Mouse (Mus musculus) forelimb bud, embryonic 11.5 days (tissue): ENCODE data around the gene Sdhb.

ENCODE experiments used
- DNase-seq: peaks from one replicate; pipeline ENCODE4 v3.0.0-alpha.2; 2012; ENCODE audit warnings: low read depth, low spot score

Sdhb gene

DNA sequence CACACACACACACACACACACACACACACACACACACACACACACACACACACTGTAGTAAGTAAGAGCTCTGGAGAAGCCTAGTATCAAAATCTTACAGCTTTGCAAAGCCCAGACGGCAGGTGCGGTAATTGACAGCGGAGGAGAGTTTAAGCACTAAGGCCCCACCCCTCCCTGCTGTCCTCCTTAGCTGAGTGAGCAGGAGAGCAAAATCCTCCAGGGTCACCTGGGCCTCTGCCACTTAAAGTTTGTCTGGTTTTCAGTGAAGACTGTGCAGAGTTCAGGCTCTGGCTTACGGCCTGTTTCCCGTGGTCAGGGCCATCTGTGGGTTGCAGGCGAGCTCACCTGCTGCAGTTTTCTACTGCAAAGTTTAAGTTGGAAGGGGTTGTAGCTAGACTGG, 12.5 kb upstream of the Sdhb start:
- DNase-seq = no peak

DNA sequence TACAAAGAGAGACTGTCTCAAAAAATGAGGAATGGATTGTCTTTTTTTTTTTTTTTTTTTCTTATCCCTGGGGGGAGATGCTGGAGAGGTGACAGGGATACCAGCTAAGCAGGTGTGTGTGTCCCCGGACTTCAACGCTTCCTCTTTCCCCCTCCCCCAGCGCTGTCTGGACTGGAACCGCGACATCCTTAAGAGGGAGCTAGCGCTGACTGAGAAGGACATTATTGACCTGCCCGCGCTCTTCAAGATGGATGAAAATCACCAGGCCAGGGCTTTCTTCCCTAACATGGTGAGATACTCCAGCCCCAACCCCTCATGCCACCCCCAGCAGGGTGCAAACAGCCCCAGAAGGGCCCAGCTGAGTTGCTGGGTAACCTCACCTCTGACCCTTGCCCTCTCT, 12.0 kb upstream of the Sdhb start:
- DNase-seq = no peak

DNA sequence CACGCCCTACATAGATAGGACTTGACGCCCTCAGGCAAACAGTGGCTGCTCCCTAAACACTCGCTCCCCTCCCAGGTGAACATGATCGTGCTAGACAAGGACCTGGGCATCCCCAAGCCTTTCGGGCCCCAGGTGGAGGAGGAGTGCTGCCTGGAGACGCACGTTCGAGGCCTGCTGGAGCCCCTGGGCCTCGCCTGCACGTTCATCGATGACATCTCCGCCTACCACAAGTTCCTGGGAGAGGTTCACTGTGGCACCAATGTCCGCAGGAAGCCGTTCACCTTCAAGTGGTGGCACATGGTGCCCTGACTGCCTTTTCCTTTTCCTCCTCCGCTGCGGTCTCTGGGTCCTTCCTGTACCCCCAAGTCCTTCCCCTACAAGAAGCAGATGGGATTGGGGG, 11.4 kb upstream of the Sdhb start:
- no peak for DNase-seq

DNA sequence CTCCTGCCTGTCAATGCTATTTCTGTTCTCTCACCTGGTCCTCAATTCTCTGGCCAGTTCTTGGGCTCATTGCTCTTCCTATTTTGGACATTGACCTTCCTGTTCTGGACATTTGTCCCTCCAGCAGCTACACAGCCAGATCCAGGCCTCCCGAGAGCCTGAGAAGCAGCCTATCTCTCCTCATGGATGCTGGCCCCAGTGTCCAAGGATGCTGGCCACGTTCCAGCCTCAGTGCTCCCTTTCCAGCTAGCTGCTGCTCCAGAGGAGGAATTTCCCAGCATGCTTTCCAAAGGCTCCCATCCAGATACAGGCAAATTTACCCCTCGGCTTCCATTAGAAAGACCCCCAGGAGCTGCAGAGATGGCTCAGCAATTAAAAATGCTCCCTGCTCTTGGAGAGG, 10.4 kb upstream of the Sdhb start:
- DNase-seq = no peak

DNA sequence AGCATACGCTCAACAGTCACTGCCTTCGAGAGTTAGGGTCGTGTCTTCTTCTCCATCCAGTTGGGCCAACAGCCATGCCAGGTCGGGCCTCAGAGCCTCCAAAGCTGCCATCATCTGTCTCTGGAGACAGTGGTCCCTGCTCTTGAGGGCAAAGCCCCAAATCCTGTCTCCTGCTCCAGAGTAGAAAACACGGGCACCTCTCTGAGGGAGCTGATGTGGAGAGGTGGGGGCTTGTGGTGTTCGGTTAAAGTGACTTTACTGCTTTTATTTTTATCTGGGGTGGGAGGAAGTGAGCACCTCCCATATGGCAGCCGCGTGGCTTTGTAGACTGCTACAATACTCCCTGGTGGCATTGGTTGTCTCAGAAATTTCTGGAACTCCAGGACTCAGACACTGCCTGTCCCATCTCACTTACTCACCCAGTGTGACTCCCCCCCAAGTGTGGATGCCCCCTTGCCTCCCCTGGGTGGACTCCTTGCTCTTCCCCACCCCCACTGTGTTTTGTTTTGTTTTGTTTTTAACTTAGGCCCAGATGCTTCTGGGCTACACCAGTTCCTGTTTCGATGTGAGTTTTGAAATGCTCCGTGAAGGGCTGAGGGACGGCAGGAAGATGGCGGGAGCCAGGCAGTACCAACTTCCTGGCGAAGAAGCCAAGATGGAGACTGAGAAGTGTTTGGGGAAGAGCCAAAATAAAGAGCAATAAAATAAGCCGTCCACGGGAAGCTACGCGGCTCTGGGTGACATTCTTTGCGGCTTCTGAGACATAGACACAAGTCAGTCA, 9.0 kb upstream of the Sdhb start:
- no peak for DNase-seq

DNA sequence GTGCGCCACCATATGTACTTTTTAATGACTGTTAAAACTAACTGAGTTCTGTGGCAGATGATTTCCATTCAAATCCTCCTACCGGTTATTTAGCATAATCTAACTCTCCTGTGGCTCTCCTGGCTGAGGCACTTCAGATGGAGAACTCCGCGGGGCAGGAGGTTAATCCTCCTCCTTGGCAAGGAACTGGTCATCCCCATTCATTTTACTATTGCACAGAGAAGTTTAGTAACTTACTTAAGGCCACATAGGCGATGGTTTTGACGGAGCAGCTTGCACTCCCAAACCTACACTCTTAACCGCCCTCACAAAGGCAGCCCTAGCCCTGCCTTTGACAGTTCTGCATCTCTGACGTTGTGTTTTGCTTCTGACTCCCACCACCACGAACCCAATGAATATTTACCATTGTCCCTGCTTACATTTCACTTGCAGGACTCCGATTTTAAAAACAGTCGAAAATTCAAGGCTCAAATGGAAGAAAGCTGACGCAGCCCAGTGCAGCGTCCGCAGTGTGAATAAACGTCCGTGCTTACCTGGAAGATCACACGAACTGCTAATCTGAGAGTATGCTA, 3.8 kb upstream of the Sdhb start:
- DNase-seq = peak; percentile 12

DNA sequence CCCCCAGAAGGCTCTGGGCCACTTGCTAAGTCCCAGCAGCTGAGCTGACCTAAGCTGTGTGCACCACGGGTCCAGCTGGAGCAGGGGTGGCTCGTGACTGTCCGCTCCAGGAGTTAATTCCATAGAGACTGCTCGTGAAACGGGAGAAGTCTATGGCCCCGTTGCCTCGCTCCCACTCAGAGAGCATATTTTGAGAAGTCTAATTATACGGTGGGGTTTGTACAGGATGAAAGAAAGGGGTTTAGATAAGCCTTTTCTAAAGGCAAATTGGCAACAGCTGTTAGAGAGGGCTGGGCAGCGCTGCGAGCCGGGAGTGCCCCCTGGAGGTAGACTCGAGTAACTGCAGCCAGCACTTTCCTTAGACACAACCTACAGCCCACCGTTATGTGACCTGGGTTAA, 3.3 kb upstream of the Sdhb start:
- peak; percentile 82 for DNase-seq

DNA sequence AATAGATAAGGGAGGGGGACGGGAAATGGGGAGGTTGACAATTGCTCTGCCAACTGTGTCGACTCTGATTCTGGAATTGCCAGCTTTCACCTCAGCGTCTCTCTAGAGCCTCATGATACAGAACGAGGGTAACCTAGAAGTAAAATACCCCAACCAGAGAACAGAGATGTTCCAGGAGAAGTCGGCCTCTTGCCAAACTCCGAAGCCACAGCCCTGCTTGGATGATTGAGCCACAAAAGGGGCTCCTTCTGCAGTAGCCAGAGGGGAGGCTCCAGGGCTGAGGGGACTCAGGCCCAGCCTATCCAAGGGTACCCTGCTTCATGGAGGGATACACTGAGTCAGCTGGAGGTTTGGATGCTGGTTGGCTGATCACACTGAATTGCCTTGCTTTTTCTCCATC, 2.7 kb upstream of the Sdhb start:
- no peak for DNase-seq

DNA sequence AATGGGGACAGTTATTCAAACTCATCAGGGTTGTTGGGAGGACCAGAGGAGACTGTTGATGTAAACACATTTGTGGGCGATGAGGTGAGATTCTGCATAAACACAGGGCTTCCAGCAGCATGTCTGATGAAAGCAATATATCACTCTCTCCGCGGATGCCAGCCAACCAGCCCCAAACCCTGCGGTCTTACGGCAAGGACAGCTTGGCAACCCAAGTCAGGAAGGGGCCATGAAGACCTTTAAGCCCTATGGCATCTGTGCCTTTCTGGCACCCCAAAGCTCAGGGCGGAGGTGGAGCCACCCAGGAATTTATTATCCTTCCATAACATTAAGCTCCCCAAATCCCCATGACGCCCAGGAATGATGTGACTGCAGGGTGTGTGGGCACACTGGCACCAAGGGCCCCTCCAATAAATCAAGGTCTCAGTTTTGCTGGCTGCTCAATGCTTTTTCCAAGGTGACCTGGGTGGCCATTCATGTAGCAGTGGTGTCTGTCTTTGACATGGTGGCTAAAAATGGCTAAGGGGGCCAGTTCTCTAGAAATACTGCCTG, 1.8 kb upstream of the Sdhb start:
- no peak for DNase-seq

DNA sequence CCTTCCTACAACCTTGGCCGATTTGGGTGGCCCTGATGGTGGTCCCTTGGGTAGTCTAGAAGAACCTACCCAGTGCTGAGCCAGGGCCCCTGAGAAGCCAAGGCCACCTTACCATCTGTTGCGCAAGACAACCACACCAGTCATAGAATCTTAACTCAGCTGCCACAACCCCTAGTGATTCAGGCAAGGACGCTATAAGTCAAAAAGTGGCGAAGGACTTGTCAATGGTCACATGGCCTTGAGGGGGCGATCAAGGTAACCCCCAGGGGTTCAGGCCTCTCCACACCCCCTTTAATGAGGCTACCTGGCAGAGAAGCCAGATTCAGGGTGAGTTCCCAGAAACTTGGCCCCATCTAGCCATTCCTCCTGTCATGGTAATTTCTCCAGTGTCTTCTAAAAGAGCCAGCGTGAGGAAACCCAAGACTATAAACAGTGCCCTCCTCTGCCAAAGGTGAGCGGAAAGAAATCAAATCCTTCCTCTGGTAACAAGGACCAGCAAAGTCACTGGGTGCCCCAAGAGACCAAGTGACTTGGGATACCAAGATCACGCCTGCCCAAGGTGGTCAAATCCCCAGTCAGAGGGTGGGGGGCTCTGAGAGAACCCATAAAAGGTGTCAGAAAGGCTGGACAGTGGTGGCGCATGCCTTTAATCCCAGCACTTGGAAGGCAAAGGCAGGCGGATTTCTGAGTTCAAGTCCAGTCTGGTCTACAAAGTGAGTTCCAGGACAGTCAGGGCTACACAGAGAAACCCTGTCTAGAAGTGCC, 1.1 kb upstream of the Sdhb start:
- no peak for DNase-seq

DNA sequence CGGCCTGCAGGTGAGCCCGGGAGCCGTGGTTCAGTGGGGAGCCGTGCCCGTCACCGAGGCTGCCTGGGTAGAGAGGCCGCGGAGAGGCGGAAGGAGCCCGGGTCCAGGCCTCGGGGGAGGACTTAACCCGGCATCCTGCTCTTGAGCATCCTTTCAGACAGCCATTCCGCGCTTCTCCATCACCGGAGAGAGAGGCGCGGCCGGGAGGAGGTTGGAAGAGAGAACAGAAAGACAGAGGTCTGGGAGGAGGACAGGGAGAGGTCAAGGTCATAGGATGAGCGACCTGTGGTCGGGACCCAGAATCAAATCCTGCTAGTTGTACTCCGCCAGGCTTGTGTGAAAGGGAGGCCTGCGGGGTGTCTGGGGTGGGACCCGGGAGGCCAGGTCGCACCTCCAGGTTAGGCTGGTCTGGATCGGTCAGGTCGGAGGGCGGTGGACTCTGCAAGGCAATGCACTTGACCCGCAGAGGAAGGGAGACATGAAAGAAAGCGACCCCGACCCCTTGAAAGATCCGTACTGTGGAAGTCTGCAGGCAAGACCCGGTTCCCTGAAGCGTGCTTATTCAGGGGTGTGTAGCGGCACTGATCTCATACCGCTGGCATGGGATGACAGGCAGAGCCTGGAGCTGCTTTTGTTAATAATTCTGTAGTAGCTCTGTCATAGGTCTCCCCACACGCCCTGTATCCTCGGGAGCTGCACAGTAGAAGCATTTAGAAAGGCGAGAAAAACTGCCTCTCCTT, 634 bp downstream of the Sdhb start:
- DNase-seq = no peak

DNA sequence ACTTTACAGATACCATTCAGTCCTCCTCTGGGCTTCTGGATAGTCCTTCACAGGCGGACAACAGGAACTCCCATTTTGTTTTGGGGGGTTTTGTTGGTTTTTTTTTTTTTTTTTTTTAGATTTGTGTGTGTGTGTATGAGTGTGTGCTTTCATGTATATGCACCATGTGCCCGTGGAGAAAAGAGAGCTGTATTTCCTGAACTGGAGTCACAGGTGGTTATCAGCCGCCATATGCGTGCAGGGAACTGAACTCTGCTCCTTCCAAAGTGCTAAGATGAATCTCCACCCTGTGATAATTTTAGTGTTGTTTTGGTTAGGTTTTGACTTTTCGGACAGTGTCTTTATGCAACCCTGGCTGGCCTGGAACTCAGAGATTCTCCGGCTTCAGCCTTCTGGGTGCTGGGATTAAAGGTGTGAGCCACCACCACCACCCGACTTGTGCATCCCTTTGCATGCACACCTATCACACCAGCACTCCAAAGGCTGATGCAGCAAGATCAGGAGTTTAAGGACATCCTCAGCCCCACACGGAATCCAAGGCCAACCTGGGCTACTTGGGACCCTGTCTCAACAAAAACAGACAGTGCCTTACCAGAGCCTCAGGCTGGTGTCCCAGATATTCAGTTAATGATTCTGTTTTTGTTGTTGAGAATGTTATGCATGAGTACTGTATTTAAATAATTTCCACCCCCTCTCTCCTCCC, 1.4 kb downstream of the Sdhb start:
- DNase-seq = no peak

DNA sequence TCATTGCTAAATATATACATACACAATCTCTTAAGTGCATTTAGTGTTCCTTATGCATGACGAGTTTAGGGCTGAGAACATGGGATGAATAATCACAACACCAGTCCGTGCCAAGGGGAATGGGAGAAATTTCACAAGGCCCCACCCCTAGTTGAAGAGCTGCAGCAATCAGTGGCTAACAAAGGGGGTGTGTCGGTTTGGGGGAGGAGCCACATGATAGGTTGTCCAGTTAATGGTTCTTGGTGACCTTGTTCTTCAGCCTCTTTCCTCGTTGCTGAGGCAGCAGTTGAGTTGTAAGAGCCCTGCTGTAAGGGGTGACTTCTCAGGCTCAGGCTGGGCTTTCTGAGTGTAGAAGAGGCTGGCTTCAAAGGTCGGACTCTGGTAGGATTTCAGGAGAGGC, 1.9 kb downstream of the Sdhb start:
- DNase-seq = no peak

DNA sequence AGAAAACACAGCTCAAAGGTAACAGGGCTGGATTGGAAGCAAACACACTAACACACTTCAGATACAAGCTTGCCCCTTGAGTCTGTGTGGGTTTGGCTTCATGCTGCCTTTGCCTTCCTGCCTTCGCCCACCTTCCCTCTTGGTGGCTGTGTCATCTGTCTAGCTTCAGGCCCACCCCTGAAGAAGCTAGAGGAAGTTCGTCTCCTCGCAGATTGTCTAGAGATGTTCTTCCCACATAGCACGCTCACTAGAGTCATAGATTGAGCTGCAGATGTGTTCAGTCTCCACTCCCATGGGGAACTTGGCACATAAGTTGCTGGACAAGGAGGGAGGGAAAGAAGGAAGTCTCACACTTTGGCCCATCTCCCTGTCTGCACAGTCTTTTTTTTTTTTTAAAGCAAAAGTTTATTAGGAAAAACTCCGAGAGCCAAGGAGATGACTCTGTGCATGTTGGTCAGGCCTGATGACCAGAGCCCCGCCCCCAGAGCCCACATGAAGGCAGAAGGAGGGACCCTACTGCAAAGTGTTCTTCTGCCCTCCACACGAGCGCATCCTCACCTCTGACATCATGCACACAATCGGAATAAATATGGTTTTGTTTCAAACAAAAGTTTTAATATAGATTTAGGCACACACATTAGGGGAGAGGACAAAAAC, 3.1 kb downstream of the Sdhb start:
- no peak for DNase-seq

DNA sequence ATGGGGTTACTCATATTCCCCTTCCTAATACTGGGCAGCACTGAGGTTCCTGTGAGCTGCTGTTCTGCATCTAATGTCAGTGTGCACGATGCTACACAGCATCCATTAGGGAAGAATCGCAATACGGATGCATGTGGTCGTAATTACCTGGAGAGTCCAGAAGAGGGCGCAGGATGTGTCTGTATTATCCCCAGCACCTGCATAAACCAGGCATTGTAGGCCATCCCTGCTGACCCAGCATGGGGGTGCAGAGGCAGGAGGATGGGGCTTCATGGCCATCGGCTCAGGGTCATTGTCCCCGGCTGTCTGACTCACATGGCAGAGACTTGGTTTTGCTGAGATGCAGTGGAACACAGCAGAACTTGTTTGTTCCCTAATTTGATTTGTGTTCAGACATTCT, 3.6 kb downstream of the Sdhb start:
- peak; percentile 80 for DNase-seq

DNA sequence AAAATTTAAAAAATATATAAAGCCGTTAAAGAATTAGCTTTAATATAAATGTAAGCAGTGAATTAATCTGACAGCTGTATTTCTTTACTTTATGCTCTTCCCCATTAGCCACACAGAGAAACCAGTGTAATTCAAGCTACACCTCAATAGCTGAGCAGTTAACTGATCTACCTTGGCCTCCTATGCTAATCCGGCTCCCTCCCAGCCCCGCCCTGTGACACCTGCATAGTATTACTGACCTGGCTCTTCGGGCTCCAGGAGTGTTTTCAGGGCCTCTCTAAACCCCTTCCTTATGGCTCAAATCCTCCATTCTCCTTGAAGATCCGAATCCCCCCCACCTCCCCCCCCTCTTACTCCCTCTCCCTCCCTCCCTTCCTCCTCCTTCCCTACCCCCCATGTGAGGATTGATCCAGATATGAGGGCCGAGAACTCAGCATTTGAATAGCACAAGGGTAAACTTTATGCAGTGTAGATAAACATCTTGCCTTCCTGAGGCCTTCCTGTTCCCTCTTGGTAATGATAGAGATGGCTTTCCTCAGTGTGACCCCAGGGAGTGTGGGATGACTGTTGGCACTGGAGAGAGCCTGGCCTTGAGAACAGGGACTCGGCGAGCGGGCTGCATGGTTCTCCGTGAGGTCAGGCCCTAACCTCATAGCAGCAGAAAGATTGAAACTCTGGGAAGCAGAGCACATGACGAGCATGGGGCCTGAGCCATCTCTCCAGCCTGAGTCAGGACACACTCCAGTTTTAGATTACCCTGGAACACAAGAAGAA, 6.6 kb downstream of the Sdhb start:
- no peak for DNase-seq

DNA sequence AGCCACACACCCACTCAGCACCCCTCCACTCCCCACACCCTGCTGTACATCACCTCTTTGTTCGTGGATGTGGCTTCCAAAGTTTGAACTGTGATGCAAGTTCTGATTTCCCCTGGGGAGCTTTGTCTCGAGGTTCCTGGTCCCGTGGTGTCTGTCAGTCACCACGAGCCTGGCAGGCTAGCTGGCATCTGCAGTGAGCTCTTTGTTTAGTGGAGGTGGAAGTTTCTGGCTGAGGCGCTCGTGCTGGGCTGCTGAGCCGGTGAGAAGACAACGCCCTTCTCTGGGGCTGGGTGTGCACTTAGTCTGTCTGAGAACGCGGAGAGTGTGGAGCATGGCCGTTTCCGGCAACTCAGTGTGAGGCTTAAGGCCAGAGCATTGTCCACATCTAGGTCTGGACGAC, 10.7 kb downstream of the Sdhb start:
- no peak for DNase-seq

DNA sequence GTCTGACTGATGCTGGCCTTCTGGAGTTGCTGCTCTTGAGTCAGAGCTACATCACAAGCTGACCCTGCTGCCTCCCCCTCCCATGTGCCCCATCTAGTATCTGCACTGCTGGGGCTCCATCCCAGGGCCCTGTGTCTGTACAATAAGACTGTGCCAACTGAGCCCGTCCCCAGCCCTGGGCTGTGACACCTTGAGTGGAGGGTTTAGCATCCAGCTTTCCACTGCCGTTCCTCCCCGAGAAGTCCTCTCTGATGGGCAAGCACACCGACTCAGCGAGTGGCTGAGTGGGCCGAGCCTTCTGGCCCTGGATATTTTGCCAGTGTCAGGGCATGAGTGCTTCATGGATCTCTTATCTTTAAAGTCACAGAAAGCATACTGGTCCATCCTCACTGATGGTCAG, 13.4 kb downstream of the Sdhb start:
- no peak for DNase-seq

DNA sequence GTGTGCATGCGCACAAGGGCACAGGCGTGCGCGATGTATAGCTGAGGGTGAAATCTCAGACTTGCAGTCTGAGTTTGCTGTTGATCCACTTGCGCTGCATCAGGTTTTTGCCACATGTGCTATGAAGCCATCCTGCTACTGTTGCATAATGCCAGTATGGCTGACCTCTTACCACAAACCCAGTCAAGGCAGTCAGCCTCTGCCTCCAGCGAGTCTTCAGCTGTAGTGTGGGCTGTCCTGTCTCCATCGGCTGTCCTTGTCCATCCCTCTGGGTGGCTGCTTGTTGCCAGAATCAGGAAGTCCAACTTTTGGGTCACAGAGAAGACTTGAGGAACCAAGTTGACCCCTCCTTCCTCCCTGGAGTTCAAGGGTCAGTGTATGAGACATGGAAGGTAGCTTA, 14.4 kb downstream of the Sdhb start:
- no peak for DNase-seq

DNA sequence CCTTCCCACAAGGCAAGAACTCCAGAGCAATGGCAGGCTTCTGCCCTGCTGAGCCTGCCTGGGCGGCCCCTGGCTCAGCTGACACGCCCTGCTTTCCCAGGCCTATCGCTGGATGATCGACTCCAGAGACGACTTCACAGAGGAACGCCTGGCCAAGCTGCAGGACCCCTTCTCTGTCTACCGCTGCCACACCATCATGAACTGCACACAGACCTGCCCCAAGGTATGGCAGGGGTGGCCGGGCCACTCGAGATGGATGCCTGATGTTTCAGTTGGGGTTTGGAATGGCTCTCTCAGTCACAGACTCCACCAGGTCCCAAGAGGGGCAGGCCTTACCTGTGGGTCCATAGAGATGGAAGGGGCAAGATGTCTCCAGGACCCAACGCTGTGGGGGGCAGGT, 16.3 kb downstream of the Sdhb start:
- no peak for DNase-seq
